Mouse (Mus musculus) subcutaneous adipose tissue, adult 2 months (tissue): ENCODE results near the gene Zfp953. TPM values are rescaled to one million over a fixed set of nuclear protein-coding genes. Genes with fewer than 3 reads are reported as not detected.

Experiments used
- polyA plus RNA-seq: library from polyadenylated mRNA; depleted of rRNA; stranded (reverse); fragments of >200 nt; gene quantifications from 2 replicates; pipeline ENCODE4 v1.2.3, GENCODE M21; 2012; ENCODE audit warnings: low replicate concordance; rRNA removed

Zfp953 gene
- polyA plus RNA-seq, result 0.35 and 0.37 TPM in 2 replicates

DNA sequence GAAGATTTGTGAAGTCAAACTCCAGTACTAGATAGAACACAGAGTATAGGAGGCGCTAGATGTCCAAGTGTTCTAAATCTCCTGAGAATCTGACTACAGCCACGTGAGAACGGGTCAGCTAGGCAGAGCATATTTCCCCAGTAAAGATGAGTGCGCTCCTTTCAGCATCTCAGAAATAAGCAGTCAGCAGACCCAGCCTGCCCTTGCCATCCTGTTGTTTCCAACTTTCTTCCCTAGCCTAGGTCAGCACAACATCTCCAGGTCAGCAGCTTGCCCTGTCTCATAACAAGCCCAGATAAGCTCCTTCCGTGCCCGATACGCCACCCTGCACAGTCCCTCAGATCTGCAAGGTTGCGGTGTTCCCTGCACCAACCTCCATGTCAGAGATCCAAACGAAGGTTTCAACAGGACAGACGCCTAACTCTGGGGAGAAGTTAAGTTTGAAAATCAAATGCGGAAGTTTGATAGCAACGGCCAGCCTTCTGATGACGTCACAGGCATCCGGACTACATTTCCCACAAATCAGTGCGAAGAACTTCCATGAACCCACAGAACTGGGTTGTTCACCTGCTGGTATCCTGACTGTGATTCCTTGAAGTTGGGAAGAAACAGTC, at the start of gene Zfp953, which contains the start of gene Gm28044:
Gene Zfp953, minus strand, starts transcription at position 475 of the 614 bp plus-strand sequence.
Gene Gm28044, minus strand, starts transcription at position 406 of the 614 bp plus-strand sequence.

DNA sequence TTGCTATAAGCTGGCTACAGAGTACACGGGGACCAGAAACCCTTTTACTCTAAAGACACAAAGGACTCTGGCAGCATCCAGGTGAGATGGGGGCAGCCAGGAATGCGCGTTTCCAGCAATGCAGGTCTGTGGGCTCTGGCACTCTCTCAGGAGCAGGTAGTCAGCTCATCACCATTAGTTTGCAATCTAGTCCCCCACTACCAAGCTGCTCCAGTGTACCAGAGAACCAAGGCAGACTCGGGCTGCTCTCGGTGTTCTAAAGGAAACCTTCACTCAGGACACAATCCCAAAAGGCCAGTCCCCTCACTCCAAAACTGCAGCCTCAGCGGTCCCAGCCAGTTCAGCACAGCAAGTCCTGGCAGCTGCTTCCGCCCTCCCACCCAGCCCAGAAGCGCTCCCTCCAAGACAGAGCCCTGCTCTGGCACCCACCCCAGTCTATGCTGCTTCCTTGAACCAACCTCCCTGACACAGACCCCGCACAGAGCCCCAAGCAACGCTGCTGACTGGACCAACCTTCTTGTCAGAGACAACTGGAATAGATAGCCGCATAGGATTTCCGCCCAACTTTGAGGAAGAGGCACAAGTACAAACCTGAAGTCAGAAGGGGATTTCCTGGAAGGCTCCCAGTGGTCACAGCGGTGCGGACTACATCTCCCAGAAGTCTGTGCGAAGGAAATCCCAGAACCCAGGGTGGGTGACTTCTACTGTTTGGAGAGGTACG, 38.9 kb upstream of the Zfp953 start, which contains the start of gene Zfp429:
Gene Zfp429, minus strand, starts transcription at position 637 of the 721 bp plus-strand sequence.

DNA sequence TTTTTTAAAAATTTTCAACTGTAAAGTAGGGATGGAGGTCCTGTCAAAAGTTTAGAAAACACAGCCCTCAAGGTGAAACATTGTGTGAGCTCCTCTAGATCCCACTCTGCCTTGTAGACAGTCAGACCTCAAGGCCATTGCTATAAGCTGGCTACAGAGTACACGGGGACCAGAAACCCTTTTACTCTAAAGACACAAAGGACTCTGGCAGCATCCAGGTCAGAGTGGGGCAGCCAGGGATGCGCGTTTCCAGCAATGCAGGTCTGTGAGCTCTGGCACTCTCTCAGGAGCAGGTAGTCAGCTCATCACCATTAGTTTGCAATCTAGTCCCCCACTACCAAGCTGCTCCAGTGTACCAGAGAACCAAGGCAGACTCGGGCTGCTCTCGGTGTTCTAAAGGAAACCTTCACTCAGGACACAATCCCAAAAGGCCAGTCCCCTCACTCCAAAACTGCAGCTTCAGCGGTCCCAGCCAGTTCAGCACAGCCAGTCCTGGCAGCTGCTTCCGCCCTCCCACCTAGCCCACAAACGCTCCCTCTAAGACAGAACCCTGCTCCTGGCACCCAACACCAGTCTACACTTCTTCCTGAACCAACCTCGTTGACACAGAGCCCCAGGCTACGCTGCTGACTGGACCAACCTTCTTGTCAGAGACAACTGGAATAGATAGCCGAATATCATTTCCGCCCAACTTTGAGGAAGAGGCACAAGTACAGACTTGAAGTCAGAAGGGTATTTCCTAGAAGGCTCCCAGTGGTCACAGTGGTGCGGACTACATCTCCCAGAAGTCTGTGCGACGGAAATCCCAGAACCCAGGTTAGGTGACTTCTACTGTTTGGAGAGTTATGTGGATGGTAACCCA, 14.9 kb upstream of the Zfp953 start, which contains the start of the genes Gm28041 and Zfp456:
Gene Gm28041, minus strand, starts transcription at position 684 of the 862 bp plus-strand sequence.
Gene Zfp456, minus strand, starts transcription at position 761 of the 862 bp plus-strand sequence.

DNA sequence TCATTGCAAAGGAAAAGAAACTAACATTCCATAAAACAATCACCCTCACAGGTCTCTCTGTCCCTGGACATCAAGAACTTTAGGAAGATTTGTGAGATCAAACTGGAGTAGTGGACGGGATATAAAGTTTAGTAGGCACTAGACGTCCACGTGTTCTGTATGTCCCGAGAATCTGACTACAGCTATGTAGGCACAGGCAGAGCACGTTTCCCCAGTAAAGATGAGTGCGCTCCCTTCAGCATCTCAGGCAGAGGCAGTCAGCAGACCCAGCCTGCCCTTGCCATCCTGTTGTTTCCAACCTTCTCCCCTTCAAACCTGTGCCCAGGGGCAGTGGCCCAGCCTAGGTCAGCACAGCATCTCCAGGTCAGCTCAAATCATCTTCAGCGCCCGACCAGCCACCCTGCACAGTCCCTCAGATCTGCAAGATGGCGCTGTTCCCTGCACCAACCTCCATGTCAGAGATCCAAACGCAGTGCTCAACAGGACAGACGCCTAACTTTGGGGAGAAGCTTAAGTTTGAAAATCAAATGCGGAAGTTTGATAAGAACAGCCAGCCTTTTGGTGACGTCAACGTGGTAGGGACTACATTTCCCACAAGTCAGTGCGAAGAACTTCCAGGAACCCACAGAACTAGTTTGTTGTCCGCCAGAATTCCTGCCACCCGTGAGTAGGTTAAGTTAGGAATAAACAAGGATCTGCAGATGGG, 28.2 kb downstream of the Zfp953 start, which contains the start of gene Zfp595:
Gene Zfp595, minus strand, starts transcription at position 552 of the 706 bp plus-strand sequence.

DNA sequence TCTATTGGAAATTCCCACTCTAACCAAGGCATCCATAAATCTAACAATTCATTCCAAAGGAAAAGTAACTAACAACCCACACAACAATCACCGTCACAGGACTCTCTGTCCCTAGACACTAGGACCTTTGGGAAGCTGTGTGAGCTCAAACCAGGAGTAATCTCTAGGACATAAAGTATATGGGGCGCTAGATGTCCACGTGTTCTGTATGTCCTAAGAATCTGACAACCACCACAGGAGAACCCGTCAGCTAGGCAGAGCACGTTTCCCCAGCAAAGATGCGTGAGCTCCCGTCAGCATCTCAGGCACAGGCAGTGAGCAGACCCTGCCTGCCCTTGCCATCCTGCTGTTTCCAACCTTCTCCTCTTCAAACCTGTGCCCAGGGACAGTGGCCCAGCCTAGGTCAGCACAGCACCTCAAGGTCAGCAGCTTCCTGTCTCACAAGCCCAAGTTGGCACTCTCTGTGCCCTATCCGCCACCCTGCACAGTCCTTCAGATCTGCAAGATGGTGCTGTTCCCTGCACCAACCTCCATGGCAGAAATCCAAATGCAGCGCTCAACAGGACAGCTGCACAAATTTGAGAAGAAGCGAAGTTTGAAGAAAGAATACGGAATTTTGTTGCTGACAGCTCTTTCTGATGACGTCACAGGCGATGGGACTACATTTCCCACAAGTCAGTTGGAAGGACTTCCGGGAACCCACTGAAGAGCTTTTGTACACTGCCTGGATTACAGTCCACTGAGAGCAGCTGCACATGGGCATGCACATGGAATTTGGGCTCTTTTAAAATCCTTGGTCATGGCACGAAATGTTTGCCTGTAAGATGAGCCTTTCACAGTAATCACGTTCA, 54.4 kb downstream of the Zfp953 start, which contains the start of gene Zfp457:
Gene Zfp457, minus strand, starts transcription at position 664 of the 851 bp plus-strand sequence.

Other genes with a start within 250 kb of the Zfp953 start
- gene Rslcan18, start 244.3 kb downstream of the Zfp953 start, polyA plus RNA-seq, result 0.27 and 0.40 TPM in 2 replicates
- 0.43 and 0.59 TPM in 2 replicates for gene Zfp759, start 238.9 kb downstream of the Zfp953 start, polyA plus RNA-seq
- 1.8 and 3.8 TPM in 2 replicates for gene Rsl1, start 187.4 kb downstream of the Zfp953 start, polyA plus RNA-seq
- 0.33 and 0.71 TPM in 2 replicates for gene Zfp455, start 166.1 kb downstream of the Zfp953 start, polyA plus RNA-seq
- 0.34 and 0.78 TPM in 2 replicates for gene Zfp458, start 82.1 kb downstream of the Zfp953 start, polyA plus RNA-seq
- gene Zfp457, start 54.1 kb downstream of the Zfp953 start, polyA plus RNA-seq, result 1.0 and 1.5 TPM in 2 replicates
- gene Zfp595, start 28.0 kb downstream of the Zfp953 start, polyA plus RNA-seq, result 0.95 and 1.3 TPM in 2 replicates
- gene Gm28044, start 69 bp downstream of the Zfp953 start, polyA plus RNA-seq, result not detected in 2 replicates
- gene Gm28041, start 15.1 kb upstream of the Zfp953 start, polyA plus RNA-seq, result 0.28 TPM in 1 of 2 replicates, not detected in the other
- gene Zfp456, start 15.2 kb upstream of the Zfp953 start, polyA plus RNA-seq, result 0.21 and 0.32 TPM in 2 replicates
- gene Zfp429, start 39.2 kb upstream of the Zfp953 start, polyA plus RNA-seq, result 2.2 and 4.0 TPM in 2 replicates
- 0.32 and 0.41 TPM in 2 replicates for gene Zfp459, start 60.8 kb upstream of the Zfp953 start, polyA plus RNA-seq
- 2.2 and 5.1 TPM in 2 replicates for gene Zfp874a, start 91.0 kb upstream of the Zfp953 start, polyA plus RNA-seq
- gene Zfp874b, start 123.7 kb upstream of the Zfp953 start, polyA plus RNA-seq, result 4.4 and 5.5 TPM in 2 replicates
- 1.1 and 1.5 TPM in 2 replicates for gene Zfp58, start 139.9 kb upstream of the Zfp953 start, polyA plus RNA-seq
- gene Gm26965, start 165.5 kb upstream of the Zfp953 start, polyA plus RNA-seq, result not detected in 2 replicates
- gene Zfp87, start 165.6 kb upstream of the Zfp953 start, polyA plus RNA-seq, result 23.3 and 37.9 TPM in 2 replicates
- gene Zfp748, start 193.2 kb upstream of the Zfp953 start, polyA plus RNA-seq, result 2.0 and 4.3 TPM in 2 replicates
- 0.62 and 1.0 TPM in 2 replicates for gene Zfp729b, start 249.1 kb upstream of the Zfp953 start, polyA plus RNA-seq